Mouse (Mus musculus): ENCODE data around the gene Krt80. TPM values are rescaled to one million over a fixed set of nuclear protein-coding genes. Genes with fewer than 3 reads are reported as not detected.

Gene Krt80
- polyA plus RNA-seq, 1 experiment = 14.2 TPM

- TF ChIP-seq CTCF (conservative IDR thresholded peaks at IDR 0.05; ENCODE audit: insufficient read depth, insufficient read length, low read depth, low read length) = no peak
- H3K27me3 ChIP-seq (replicated peaks; ENCODE audit: control insufficient read depth, insufficient read depth, low read length) = no peaks in the 10 kb centered on the region
- WGBS = 40% methylated on average over 7 of the region's 7 CpGs
- DNase-seq = no peak
- H3K36me3 ChIP-seq (ENCODE audit: control insufficient read depth, insufficient read depth, low read length) = no peaks in the 10 kb centered on the region
- H3K4me3 ChIP-seq (ENCODE audit: insufficient read depth, low read depth, low read length) = no peak overlapping the region
- H3K27ac ChIP-seq (ENCODE audit: insufficient read depth, low read depth, low read length) = no peak overlapping the region
- H3K4me1 ChIP-seq (ENCODE audit: control insufficient read depth, insufficient read depth, low read length) = no peaks in the 10 kb centered on the region
These were observed 71.4 kb downstream of the Krt80 start for GRCm38 (mm10) chr15:101298550-101298949.

GRCm38 (mm10) chr15:101297988-101298387 lies 72.0 kb downstream of the Krt80 start:
- no peak overlapping the region for H3K27ac ChIP-seq (ENCODE audit: insufficient read depth, low read depth, low read length)
- H3K4me1 ChIP-seq (ENCODE audit: control insufficient read depth, insufficient read depth, low read length) = no peaks in the 10 kb centered on the region
- DNase-seq = no peak
- no peak overlapping the region for H3K4me3 ChIP-seq (ENCODE audit: insufficient read depth, low read depth, low read length)
- H3K36me3 ChIP-seq (ENCODE audit: control insufficient read depth, insufficient read depth, low read length) = no peaks in the 10 kb centered on the region
- no peaks in the 10 kb centered on the region for H3K27me3 ChIP-seq (replicated peaks; ENCODE audit: control insufficient read depth, insufficient read depth, low read length)
- 34% methylated on average over 7 of the region's 7 CpGs for WGBS
- no peak for TF ChIP-seq CTCF (conservative IDR thresholded peaks at IDR 0.05; ENCODE audit: insufficient read depth, insufficient read length, low read depth, low read length)
- no peak for TF ChIP-seq POLR2A (IDR thresholded peaks at IDR 0.05; ENCODE audit: low read depth, low read length)

Other genes starting within 250 kb of the Krt80 start
- gene Acvrl1, start 241.6 kb downstream of the Krt80 start, polyA plus RNA-seq (2012; rRNA removed) = 33.4 and 34.1 TPM in 2 replicates
- gene Acvr1b, start 196.1 kb downstream of the Krt80 start, polyA plus RNA-seq (2012; rRNA removed) = 37.0 and 37.2 TPM in 2 replicates
- 6.2 and 7.0 TPM in 2 replicates for gene Grasp, start 146.0 kb downstream of the Krt80 start, polyA plus RNA-seq (2012; rRNA removed)
- gene Nr4a1, start 115.9 kb downstream of the Krt80 start, polyA plus RNA-seq (2012; rRNA removed) = 4.9 and 5.7 TPM in 2 replicates
- gene Atg101, start 85.9 kb downstream of the Krt80 start, polyA plus RNA-seq (2012; rRNA removed) = 46.1 and 48.7 TPM in 2 replicates
- 0.13 and 0.37 TPM in 2 replicates for gene 6030408B16Rik, start 77.0 kb downstream of the Krt80 start, polyA plus RNA-seq (2012; rRNA removed)
- 50.9 and 57.3 TPM in 2 replicates for gene Krt7, start 40.9 kb upstream of the Krt80 start, polyA plus RNA-seq (2012; rRNA removed)
- not detected in 2 replicates for gene Krt87, start 68.6 kb upstream of the Krt80 start, polyA plus RNA-seq (2012; rRNA removed)
- 0.18 TPM in 1 of 2 replicates, not detected in the other for gene Krt88, start 77.6 kb upstream of the Krt80 start, polyA plus RNA-seq (2012; rRNA removed)
- not detected in 2 replicates for gene Krt81, start 93.6 kb upstream of the Krt80 start, polyA plus RNA-seq (2012; rRNA removed)
- not detected in 2 replicates for gene Krt86, start 103.3 kb upstream of the Krt80 start, polyA plus RNA-seq (2012; rRNA removed)
- gene Krt83, start 121.3 kb upstream of the Krt80 start, polyA plus RNA-seq (2012; rRNA removed) = 0.08 TPM in 1 of 2 replicates, not detected in the other
- gene Gm49425, start 147.1 kb upstream of the Krt80 start, polyA plus RNA-seq (2012; rRNA removed) = not detected in 2 replicates
- gene Krt84, start 162.7 kb upstream of the Krt80 start, polyA plus RNA-seq (2012; rRNA removed) = not detected in 2 replicates
- not detected in 2 replicates for gene Krt82, start 180.5 kb upstream of the Krt80 start, polyA plus RNA-seq (2012; rRNA removed)
- gene Krt90, start 192.8 kb upstream of the Krt80 start, polyA plus RNA-seq (2012; rRNA removed) = not detected in 2 replicates
- not detected in 2 replicates for gene Krt75, start 203.7 kb upstream of the Krt80 start, polyA plus RNA-seq (2012; rRNA removed)

All from kidney, adult 2 months (tissue).